ENCODE assay signal across 7 mouse cellular contexts in the genomic region with DNA sequence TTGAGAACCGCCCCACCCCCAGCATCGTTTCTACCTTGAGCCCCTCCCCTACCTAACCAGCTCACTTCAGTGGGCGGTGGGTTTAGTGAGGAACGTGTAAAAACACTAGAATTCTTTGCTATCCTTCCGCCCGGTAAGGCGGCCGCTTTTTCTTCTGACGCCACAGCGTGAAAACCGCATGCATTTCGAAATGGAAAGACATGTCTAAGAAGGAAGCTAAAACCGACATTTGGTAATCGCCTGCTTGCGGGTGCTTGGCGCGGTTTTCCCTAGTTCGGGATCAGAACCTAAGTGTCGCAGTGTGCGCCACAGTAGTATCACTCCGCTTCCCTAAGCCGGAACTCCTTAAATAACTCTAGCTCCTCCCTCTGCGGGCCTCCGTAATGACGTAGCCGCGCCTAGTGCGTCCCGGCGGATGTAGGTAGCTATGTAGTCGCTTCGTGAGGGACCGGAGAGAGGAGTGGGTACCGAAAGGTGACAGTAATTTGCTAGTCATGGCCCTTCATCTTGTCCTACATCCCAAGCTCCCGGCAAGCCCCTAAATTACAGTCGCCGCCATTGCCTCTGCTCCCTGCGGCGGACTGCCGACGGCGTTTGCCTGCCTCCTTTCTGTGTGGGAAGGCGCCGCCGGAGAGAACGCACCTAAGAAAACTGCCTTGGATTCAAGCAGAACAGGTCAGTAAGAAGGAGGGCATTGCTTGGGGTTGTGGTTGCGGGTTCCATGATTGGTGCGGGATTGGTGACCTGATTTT. TPM values are rescaled to one million over a fixed set of nuclear protein-coding genes. Genes with fewer than 3 reads are reported as not detected.
DNase-seq lines count a peak whose midpoint lies in the region; ATAC-seq lines count a peak whose summit lies in the region.

A gene (plus strand): TSS at position 430 of the 752 bp plus-strand sequence.
A gene (plus strand): TSS at position 430 of the 752 bp plus-strand sequence.

- 16% methylated on average over 48 of the region's 48 CpGs for WGBS in intestine, embryonic 16.5 days
- 16% methylated on average over 48 of the region's 48 CpGs for WGBS in midbrain, embryonic 11.5 days

- peak within 1 kb of the TSS; percentile 66 for H3K4me3 ChIP-seq in intestine, embryonic 16.5 days (ENCODE audit: low read length)
- peak within 1 kb of the TSS; percentile 58 for H3K4me3 ChIP-seq in midbrain, embryonic 11.5 days (ENCODE audit: low read depth, low read length)

- H3K4me2 ChIP-seq in intestine, embryonic 16.5 days (ENCODE audit: low read depth, low read length): peak within 1 kb of the TSS; percentile 51
- peak within 1 kb of the TSS; percentile 49 for H3K4me2 ChIP-seq in midbrain, embryonic 11.5 days

- no peaks in the 10 kb centered on the region for H3K9me3 ChIP-seq in intestine, embryonic 16.5 days (ENCODE audit: control insufficient read depth, low read length)
- H3K9me3 ChIP-seq in midbrain, embryonic 11.5 days (ENCODE audit: control insufficient read depth, low read length): no peaks in the 10 kb centered on the region

- no peaks in the 10 kb centered on the region for H3K36me3 ChIP-seq in intestine, embryonic 16.5 days (ENCODE audit: control insufficient read depth, insufficient read depth, low read length)
- no peaks in the 10 kb centered on the region for H3K36me3 ChIP-seq in midbrain, embryonic 11.5 days (ENCODE audit: control insufficient read depth, insufficient read depth, low read length)

- no peaks in the 10 kb centered on the region for H3K4me1 ChIP-seq in intestine, embryonic 16.5 days (ENCODE audit: control insufficient read depth, insufficient read depth, low read length)
- no peaks in the 10 kb centered on the region for H3K4me1 ChIP-seq in midbrain, embryonic 11.5 days (ENCODE audit: control insufficient read depth, insufficient read depth, low read length)

- intact Hi-C loops in left cerebral cortex, postnatal 36 days (cut with DNase I): no loop called here

- peak; percentile 83 for DNase-seq in adrenal gland, adult 8-10 months
- DNase-seq in embryo, embryonic 9.5 days (ENCODE audit: extremely low spot score): peak; percentile 82
- DNase-seq in gastrocnemius, postnatal 4 days (ENCODE audit: low spot score in 2 of 2): peak; percentile 48 to 84
- DNase-seq in left cerebral cortex, postnatal 36 days (ENCODE audit: low spot score in 2 of 2): peak; percentile 84 to 88
- DNase-seq in midbrain, embryonic 11.5 days (ENCODE audit: low spot score, missing footprints): peak; percentile 98
- DNase-seq in skeletal muscle tissue, adult 2 months (ENCODE audit: low read depth, low spot score): peak; percentile 85

- no peaks in the 10 kb centered on the region for H3K27me3 ChIP-seq in intestine, embryonic 16.5 days (replicated peaks; ENCODE audit: control insufficient read depth, insufficient read depth, low read length)
- H3K27me3 ChIP-seq in midbrain, embryonic 11.5 days (ENCODE audit: control insufficient read depth, insufficient read depth, low read length): no peaks in the 10 kb centered on the region

- ATAC-seq in intestine, embryonic 16.5 days: peak; percentile 99
- ATAC-seq in midbrain, embryonic 11.5 days (ENCODE audit: low FRiP score): peak; percentile 97

- peak within 1 kb of the TSS; percentile 73 for H3K9ac ChIP-seq in intestine, embryonic 16.5 days (ENCODE audit: low read depth, low read length)
- H3K9ac ChIP-seq in midbrain, embryonic 11.5 days (ENCODE audit: low read length): peak within 1 kb of the TSS; percentile 66

- peak within 1 kb of the TSS; percentile 68 for H3K27ac ChIP-seq in intestine, embryonic 16.5 days (ENCODE audit: low read length)
- peak within 1 kb of the TSS; percentile 67 for H3K27ac ChIP-seq in midbrain, embryonic 11.5 days (ENCODE audit: low read depth, low read length)

RNA-seq across cellular contexts. Expression of the first gene that starts in this region (rescaled TPM):
- total RNA-seq in adrenal gland, adult 8-10 months (2022): 10 to 100 TPM; 16.2 to 29.2 (median 18.0) TPM
- 1 to 10 TPM; 9.1 to 9.7 TPM for total RNA-seq in gastrocnemius, postnatal 4 days (2021)
- 5.6 and 6.1 TPM in 2 replicates for polyA plus RNA-seq in intestine, embryonic 16.5 days (2015; fragmentation: Nextera tagmentation; extraction: Ambion mirVana)
- 10 to 100 TPM; 32.4 to 37.3 TPM for total RNA-seq in left cerebral cortex, postnatal 36 days (2021)
- 9.6 and 10.4 TPM in 2 replicates for polyA plus RNA-seq in midbrain, embryonic 11.5 days (2014; fragmentation: Nextera tagmentation; extraction: Ambion mirVana)

RNA-seq across cellular contexts. Expression of the second gene that starts in this region (rescaled TPM):
- 100 to 1,000 TPM in 3 of 4 experiments, 10 to 100 TPM in 1; 90.4 to 125 (median 114) TPM for total RNA-seq in adrenal gland, adult 8-10 months (2022)
- total RNA-seq in gastrocnemius, postnatal 4 days (2021): 10 to 100 TPM; 58.5 to 68.3 TPM
- polyA plus RNA-seq in intestine, embryonic 16.5 days (2015; fragmentation: Nextera tagmentation; extraction: Ambion mirVana): 20.9 TPM in 2 replicates
- total RNA-seq in left cerebral cortex, postnatal 36 days (2021): 100 to 1,000 TPM; 309 to 361 TPM
- polyA plus RNA-seq in midbrain, embryonic 11.5 days (2014; fragmentation: Nextera tagmentation; extraction: Ambion mirVana): 76.7 and 81.4 TPM in 2 replicates

Comparison
In these comparisons a context has a peak if more than half of its experiments do, and no peak if none do; other contexts are left out.
1. Peak in every context shown above with its lines: DNase-seq, ATAC-seq, H3K4me3 ChIP-seq and H3K27ac ChIP-seq.